Mouse (Mus musculus) cerebellum, postnatal 10 days (tissue): ENCODE data around the gene Rad1.
"Not testable (repeated sequence)": the region's sequence is repeated elsewhere in the genome, so short reads cannot be mapped to it uniquely, and the experiment has no call there.

ENCODE experiments used
- DNase-seq, 2 experiments: peaks; one replicate each; pipeline ENCODE4 v3.0.0; 2021; ENCODE audit warnings: mixed read lengths in 2 of 2

The Rad1 gene

DNA sequence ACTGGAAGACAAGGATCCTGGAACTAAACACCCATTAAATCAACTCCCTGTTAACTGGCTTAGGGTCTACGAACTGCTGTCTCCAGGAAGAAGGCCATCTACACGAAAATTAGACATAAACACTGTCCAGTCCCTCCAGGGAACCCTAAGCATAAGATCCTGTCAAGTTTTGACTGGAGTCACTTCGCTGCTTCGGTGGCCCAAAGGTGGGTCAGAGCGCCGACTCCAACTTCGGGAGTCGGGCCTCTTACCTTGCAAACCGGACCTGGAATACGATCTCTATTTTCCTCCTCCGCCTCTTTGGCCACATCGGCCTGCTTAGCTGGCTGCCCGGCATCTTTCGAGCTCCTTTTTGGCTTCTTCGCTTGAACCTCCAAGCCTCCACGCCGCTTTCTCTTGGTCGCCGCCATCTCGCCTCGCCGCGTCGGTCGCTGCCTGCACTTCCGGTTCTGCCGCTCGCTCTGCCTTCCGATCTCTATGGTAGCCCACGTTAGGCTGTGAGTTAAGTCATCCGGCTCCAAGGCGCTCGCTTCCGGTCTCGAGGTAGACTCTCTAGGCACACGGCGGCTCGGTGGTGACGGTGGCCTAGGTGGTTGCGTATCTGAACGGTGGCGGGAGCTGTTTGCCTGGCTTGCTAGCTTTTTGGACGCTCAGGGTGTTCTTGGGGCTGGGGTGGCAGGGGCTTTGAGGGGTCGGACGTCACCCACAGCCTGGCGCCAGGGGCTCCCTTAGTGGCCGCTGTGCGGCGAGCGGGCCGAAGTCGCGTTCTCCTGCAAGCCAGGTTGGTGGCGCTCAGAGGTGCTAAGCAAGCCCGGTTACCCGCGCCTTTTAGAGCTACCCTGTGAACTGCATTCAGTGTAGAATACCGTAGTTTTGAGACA is at the start of gene Rad1, which contains the start of gene Brix1:
Rad1 (plus strand) TSS at position 535 of the 881 bp plus-strand sequence.
Brix1 (minus strand) TSS at position 464 of the 881 bp plus-strand sequence.
- DNase-seq = peak; percentile 92 to 96

DNA sequence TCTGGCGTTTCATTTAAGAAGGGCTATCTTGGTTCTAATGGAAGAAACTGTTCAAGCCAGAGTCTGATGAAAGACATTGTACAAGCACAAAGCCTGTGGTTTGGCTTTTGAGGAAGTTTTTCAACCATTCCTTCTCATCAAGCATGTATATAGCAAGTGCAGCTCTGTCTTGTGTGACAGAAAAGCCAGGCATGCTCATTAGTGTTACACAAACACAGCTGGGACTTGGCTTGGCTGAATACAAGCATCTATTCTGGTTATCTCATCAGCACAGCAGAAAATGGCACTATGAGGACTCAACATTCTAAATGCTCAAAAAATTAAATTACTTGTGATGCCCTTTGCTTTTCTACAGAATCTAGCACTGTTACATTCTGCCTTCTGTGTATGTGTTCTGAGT is 48.9 kb upstream of the Rad1 start:
- no peak for DNase-seq

DNA sequence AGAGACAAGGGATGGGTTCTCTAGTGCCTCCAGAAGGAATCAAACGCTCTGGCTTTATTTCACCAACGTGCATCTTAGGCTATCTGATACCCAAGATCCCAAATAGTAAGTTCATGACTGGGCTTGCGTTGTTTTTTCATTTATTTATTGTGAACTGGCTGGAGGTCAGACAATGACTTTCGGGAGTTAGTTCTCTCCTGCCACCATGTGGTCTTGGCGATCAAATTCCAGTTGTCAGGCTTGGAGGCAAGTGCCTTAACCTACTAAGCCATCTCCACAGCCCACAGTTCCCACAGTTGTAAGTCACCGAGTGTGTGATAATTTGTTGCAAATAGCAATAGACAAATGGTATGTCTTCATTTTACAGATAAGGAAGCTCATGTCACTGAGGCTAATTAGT is 45.9 kb upstream of the Rad1 start:
- peak; percentile 20 to 22 for DNase-seq

DNA sequence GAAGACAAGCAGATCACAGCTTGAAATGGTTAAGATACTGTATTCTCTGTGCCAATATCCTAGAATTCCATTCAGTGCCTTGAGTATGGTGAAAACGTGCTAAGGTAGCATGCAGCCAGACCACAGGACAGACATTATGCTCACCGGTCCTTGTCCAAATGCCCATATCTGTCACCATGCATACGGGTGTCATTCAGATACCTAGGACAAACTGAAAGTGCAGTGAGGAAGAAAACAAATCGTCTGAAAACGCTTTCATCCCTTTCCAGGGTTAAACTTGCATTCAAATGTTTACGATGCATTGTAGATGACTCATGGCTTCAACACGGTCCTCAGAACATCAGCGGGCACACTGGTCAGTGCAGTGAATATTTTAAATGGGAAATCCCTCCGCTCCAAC is 44.3 kb upstream of the Rad1 start:
- no peak for DNase-seq

DNA sequence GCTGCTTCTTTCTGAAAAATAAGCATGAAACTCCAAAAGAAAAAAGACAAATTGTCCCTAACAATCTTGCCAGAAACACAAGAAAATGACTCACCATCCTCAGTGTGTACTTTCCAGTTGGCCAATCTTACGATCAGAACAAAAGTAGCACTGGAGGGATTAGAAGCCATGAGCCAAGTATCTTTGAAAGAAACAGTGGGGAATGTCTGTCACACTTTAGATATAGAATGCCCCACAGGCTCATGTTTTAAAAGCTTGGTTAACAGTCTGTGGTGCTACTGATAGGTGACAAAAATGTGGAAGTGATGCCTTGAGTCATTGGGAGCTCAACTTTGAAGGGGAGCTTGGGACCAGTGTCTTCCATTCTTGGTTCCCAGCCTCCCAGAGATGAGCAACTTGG is 43.5 kb upstream of the Rad1 start:
- no peak for DNase-seq

DNA sequence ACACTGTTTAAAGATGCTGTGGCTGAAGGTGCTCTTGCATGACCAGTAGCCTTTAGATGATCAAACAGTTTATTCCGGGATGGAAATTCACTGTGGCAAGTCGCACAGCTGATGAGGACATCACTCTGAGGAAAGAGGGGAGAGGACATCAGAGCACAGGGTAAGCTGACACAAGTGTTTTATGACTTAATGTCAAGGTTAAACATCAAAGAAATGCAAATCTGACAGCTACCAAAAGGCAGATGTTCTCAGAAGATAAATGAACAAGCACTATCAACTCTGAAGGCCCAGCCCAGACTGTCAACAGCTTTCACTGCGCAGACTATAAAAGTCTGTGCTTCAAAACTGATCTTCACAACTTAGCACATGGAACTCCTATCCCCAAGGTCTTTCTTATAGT is 38.7 kb upstream of the Rad1 start:
- DNase-seq = no peak

DNA sequence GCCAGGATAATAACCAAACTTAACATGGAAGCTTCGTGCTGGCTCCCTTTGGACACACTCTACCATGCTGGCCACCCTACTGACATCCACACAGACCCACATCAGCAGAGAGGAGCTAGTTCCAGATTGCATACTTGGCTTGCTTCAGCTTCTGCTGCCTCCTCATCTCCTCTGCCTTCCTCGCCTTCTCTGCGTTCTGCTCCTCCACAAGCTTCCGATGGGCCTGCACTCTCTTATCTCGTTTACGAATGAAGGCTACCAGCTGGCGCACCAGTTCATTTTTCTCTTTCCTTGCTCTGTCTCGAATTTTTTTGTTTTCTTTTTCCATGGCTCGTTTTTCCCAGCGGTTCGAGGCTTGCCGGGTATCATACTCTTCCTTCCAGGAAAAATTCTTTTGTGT is 24.8 kb upstream of the Rad1 start:
- DNase-seq = no peak

DNA sequence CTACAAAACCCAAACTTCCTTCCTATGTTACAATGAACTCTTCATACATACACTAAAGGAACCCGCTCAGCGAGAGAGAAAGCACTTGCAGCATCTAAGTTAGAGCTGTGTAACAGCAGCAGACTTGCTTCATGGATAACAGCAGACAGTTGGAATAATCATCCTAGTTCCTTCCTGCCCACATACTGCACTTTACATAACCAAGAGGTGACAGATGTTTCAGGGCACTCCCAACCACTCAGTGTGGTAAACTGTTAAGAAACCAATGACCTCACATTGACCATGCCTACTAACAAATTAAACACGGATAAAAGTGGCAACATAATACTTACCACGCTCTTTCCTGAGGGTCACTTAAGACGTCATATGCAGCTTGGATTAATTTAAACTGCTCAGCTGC is 22.3 kb upstream of the Rad1 start:
- DNase-seq = no peak

DNA sequence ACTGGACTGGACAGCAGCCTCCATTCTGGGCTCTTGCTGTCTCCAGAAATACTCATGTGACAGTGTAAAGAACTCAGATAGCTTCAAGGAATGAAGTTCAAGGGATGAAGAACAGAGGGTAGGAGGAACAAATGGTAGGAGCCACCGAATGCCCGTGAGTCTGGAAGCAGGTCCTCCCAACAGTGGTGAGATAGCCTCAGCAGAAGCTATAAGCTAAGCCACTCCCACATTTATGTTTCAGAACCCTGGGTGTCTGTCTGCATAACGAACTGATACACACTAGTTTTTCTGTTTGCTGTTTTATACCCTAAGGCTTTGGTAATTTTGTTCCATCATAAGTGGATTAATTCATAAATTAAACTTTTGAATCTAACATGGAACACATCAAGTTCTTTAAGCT is 21.1 kb upstream of the Rad1 start:
- no peak for DNase-seq

DNA sequence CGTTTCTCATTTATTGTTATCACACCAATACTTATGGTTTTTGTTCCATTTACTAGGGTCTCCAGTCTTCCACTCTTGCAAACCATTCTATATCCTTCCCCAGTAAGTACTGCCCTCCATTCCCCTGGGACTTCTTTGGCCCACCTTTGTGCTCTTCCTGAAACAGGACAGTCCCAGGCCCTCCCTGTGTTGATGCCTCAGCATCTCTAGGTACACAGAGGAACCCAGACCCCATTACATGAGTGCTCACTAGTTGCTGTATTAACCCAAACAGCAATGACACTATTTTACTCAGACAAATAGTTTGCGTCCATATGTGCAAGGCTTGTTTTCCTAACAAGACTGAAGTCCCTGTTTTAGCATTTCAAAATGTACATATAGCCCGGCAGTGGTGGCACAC is 17.1 kb upstream of the Rad1 start:
- DNase-seq = no peak

DNA sequence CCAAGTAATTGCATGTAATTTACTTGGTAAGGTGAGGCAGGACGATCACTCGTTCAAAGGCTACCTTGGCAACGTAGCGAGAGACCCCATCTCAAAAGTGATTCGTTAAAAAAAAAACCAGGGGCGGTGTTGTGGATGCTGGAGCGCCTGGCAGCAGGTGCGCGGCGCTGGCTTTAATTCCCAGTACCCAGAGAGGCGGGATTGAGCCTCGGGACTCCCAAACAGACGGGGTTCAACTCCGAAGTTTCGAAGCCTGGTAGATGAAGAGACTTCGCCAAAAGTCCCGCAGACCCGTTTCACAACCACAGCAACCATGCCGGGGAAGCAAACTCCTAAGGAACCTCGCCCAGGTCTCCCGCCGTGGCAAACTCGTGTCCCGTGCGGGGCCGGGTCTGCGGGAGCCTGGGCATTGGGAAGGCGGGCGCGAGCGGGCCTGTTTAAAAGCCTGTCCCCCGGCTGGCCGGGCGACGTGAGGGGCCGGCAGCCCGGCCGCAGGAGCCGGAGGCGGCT is 16.1 kb upstream of the Rad1 start:
- no peak for DNase-seq

DNA sequence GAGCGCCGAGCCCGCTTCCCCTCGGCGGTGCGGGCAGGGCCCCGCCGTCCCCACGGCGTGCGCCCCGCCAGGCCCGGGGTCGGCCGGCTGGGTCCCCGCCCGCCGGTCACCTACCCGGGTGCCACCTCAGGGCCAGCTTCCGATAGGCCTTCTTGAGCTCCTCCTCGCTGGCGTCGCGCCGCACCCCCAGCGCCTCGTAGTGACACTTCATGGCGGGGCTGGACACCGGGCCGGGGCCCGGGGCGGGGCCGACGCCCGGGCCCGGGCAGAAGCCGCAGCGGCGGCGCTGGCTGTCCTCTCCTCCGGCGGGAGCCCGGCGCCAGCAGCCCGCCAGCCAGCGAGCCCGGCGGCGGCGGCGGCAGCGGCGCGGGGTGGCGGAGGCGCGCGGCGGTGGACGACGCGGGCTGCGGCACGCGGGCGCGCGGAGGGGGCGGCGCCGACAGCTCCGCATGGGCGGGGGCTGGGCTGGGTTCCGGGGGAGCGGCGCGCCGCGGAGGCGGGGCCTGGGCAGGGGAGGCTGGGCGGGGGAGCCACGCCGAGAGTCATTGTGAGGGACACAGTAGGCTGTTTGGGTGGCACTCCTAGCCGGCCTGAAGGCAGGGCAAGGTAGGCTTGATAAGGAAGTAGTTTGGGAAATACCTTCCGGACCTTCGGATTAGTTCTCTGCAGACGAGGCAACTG is 15.5 kb upstream of the Rad1 start, which contains the start of gene Dnajc21:
Dnajc21 (minus strand) TSS at position 366 of the 681 bp plus-strand sequence.
- peak; percentile 93 to 95 for DNase-seq

DNA sequence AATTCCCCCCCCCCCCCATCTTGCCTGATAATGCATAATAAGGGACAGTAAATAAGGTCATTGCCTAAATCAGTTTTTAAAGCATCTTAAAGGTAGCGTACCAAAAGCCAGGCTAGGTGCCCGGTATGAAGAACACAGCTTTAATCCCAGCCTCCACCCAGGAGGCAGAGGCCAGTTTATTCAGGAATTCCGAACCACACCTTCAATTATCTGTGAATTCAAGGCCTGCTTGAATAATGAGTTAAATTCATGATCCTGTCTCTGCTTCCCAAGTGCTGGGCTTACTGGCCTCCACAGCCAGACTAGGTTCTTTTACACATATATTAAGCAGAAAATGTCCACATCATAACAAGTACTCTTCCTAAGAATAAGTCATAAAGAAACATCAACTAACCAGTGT is 14.9 kb upstream of the Rad1 start:
- peak in 1 of 2 experiments; percentile 5 for DNase-seq

DNA sequence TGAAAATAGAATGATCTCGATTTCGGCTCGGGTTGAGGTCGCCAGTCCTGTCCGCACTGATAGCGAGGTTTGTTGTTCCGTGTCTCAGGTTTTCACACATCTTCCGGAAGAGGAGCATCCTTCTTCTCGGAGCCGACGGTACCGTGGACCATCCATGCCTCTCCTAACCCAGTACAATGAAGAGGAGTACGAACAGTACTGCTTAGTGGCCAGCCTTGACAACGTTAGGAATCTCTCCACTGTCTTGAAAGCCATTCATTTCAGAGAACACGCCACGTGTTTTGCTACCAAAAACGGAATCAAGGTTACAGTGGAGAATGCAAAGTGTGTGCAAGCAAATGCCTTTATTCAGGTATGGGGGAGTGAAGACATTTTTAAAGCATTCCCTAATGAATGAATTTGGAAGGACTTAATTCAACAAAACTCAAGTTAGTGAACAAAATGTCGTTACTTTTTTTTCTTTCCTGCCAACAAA is 584 bp downstream of the Rad1 start:
- no peak for DNase-seq

DNA sequence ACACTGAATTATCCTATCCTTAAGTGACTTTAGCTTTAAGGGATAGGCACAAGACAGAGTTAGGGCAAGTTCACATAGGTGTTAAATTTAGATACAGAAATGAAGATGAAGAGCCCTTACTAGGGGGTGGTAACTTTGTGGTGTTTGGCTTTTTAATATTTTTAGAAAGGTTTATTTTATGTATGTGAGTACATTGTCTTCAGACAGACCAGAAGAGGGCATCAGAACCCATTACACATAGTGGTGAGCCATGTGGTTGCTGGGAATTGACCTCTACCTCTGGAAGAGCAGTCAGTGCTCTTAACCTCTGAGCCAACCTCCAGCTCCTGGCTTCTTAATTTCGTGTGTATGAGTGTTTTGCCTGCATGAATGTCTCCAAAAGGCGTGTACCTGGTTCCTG is 1.4 kb downstream of the Rad1 start:
- DNase-seq = no peak

DNA sequence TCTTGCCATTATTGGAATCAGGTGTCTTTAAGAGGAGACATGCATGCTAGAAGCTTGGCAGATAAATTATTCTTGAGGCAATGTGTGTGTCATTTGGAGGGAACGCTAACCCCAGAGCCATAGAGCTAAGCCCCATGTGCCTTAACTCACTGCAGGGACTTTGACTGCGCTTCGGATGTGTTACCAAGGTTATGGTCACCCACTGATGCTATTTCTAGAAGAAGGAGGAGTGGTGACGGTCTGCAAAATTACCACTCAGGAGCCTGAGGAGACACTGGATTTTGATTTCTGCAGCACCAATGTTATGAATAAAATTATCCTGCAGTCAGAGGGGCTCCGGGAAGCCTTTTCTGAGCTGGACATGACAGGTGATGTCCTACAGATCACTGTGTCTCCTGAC is 4.3 kb downstream of the Rad1 start:
- no peak for DNase-seq

DNA sequence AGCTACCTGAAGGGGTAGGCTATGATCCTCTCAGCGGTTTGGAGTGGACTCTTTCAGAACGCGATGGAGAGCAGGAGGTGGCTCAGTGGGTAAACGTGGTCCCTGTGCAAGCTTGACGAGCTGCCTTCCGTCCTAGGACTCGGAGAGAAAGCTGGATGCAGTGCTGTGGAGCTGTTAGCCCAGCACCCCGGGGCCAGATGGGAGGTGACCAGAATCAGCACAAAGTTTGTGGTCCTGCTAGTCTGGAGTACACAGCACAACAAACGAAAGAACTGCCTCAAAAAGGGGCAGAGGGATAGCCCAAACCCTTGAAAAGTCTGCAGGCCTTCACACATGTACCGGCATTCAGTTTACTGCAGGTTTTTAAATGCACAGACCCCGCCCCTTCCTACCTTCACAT is 10.1 kb downstream of the Rad1 start:
- no peak for DNase-seq

DNA sequence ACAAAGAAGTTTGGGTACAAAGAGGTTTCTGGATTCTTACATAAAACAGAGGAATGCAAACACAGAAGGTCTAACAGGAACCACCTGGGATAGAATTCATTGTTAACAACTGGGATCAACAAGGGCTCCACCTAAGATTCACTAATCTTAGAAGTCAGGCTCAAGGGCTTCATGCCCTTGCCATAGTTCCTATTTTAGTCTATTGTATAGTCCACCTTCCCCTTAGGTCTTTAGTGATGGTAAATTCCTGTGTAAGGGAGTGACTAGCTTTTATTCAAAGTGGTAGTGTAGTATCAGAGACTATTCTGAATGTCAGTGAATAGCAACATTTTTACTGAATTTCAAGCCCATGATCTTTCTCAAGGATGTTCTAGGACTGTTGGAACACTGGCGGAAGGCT is 10.9 kb downstream of the Rad1 start:
- DNase-seq = not testable (repeated sequence)

DNA sequence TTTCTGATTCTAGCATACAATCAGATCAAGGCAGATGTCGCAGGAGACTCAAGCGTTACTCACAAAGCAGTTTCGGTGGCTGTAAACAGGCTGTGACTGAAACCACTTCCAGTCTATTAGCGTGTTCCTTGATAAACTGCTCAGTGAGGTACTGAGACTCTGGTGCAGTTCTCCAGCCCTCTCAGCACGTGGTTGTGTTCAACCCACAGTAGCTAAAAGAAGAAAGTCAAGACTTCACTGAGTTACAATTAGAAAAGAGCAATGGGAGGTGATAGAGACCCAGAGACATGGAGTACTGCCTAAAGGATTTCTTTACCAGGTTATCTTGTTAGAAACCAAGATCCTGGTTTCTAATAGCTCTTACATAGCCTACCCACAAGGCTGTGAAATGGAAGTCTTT is 13.8 kb downstream of the Rad1 start:
- no peak for DNase-seq

DNA sequence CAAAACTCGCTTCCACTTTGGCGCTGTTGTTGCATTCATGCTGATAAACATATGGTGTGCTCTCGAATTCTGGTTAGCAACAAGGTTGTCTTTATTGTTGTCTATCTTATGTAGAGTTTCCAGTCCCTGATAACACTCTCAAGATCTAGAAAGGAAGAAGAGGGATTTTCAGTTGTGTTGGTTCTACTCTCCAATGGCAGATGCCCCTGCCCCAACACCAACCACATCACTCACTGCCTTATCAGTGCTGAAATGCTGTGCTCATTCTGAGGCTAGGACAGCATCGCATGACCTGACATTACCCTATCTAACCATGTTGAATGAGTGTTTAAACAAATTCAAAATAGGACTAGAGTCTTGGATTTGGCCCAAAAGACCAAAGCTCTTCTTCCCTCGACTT is 14.2 kb downstream of the Rad1 start:
- no peak for DNase-seq

DNA sequence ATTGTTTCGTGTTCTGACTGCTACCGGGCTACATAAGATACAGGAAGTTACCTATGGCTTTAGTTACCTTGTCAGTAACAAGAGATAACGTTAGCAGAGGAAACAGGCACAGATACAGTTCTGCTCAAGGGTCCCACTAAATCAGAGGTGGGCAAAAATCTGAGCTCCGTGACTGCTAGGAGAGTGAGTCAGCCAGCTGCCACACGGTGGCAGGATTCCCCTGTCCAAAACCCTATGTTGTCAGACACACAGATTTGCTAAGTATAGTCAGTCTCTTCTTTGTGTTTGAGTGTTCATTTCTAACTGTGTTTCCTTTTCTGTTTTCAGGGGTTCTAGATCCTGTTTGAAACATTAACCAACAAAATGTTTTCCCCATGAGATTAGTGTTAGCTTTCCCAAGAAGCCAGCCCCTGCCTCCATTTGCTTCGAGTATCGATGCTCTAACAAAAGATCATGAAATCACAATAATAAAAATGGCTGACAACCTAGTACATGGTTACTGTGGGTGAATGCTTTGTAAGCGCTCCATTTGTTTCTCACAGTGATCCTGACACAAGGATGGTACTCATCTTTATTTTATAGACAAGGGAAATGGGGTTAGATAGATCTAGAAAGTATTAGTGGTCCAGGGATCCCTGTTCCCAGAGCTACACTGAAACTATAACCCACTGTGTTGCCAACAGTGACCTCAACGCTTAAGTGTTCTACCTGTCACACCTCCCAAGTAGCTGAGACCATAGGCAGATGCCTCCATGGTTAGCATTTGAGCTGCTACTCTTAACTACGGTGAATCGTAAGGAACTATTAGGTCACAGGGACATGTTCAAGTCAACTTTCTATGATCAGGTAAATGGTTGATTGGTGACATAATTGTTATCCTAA is 15.3 kb downstream of the Rad1 start:
- peak; percentile 79 to 81 for DNase-seq

DNA sequence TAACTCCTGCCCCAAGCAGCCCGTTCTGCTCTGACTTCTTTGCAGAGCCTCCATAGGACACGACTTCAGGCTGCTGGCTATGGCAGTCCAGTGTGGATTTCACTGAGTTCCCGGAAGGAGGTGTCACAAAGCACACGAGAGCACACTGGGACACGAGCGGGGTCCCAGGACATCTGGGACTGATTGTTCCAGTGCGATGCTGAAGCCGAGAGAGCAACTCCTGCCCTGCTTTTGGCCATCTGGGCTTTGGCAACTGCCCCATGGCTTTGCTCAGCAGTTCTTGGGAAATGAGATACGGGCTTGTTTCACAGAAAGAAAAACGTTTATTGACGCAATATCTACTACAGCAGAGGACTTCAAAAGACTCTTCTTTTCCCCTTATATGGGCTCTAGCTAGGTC is 20.3 kb downstream of the Rad1 start:
- DNase-seq = peak; percentile 32 to 52

DNA sequence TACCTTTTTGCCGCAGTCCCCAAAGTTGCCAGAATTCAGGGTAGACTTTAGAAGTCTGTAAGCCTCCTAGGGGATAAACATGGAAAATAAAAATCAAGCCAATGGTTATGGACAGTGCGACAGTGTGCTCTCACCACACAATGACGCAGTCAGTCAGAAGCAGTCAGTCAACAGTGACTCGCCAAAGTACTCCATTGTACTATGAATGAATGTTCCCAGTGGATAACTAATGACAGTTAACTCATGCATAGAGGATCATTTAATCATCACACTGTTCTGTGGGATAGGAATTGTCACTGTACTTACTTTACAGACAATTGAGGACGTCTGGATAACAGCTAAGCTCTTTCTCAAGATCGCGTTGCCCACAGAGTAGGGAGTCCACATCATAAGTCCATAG is 29.3 kb downstream of the Rad1 start:
- DNase-seq = no peak
